Mouse (Mus musculus): ENCODE measurements around the gene Pde12. TPM values are rescaled to one million over a fixed set of nuclear protein-coding genes. Genes with fewer than 3 reads are reported as not detected.

Pde12 gene
- polyA plus RNA-seq, 1 experiment from 2014 or later: 13.1 TPM

DNA sequence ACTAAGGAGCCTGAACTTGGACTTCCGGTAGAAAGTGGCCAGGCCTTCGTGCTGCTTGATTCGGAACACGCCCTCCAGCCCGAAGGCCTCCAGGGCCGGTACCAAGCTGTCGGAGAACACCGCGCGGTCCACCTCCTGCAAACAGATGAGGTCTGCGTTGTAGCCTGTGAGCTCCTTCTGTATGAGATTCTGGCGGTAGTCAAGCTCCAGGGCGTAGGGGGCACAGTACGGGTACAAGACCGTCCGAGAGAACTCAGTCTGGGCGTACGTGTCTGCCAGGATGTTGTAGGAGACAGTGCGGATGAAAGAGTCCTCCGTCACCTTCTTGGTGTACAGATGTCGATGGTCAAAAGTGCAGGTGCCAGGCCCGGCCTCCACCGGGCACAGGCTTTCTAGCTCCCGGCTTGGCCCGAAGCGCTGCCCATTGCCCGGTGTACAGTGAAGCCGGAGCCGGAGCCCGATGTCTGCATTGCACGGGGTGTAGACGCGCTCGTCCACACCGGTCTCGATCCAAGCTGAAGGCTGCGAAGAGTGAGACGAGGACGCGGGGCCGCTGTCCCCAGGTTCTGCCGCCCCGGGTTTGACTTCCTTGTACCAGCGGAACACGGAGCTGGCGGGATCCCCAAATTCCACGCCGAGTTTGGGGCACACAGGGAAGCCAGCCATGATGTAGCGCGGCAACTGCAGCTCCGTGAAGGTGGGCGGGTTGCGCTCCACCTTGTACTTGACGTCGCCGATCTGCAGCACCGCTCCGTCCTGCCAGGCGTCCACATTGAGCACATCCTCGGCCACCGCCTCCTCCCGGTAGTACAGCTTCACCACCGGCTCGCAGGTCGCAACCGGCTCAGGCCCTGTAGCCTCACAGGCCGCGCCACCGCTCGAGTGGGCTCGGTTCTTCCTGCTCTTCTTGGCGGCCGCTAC, 1.1 kb downstream of the Pde12 start:
- WGBS: 1% methylated on average over 73 of the region's 73 CpGs
- peak; percentile 57 for ATAC-seq (replicated peaks)

DNA sequence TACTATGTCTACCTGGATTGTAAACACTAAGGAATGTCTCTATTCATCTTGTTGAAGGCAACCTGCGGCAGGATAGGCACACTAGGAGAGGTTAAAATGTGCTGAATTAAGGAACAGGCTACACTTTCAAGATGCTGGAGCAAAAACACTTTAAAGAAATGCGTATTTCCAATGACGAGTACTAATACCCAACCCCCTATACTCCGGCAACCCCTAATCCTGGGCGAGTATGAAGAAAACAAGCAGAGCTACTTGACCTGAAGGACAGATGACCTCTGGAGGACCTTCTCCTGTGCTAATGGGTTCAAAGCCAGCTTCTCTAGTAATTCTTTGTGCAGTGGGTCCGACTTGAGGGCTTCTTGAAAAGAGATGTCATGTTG, 1.7 kb downstream of the Pde12 start:
- no peaks in the 10 kb centered on the region for H3K9me3 ChIP-seq

More for the DNA sequence above, 1.1 kb downstream of the Pde12 start:
- Histone ChIP-seq H3K27ac (replicated peaks) (peak overlapping the region; percentile 94), H3K9ac (replicated peaks) (peak overlapping the region; percentile 93), H3K36me3 (peaks cover 19% of the 10 kb centered on the region), H3K27me3 (no peaks in the 10 kb centered on the region), H3K9me3 (no peaks in the 10 kb centered on the region), H3K4me2 (replicated peaks) (peak overlapping the region; percentile 99), H3K4me3 (peak overlapping the region; percentile 99), H3K4me1 (peaks cover 32% of the 10 kb centered on the region)

DNA sequence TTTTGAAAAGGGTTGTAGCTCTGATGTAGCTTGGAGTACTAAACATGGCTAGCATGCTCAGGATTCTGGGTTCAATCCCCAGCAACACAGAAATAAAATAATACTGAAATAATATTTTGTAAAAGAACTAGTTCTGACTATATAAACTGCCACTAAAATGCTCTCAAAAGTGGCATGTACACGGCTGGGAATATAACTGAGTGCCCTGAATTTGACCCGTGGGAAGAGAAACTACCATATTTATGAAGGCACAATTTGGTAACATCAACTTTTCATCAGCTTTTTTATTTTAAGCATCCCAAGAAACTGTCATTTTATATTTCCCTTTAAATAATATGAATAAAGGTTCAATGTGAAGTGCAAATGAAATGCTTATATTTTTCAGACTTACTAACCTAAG, 5.8 kb downstream of the Pde12 start:
- Histone ChIP-seq H3K27me3 (no peaks in the 10 kb centered on the region), H3K9me3 (no peaks in the 10 kb centered on the region), H3K4me3 (no peak overlapping the region), H3K27ac (replicated peaks) (no peak overlapping the region), H3K9ac (replicated peaks) (no peak overlapping the region), H3K4me1 (peaks cover 25% of the 10 kb centered on the region), H3K4me2 (replicated peaks) (no peak overlapping the region), H3K36me3 (peaks cover 38% of the 10 kb centered on the region)
- ATAC-seq (replicated peaks): no peak
- 92% methylated on average over 2 of the region's 2 CpGs for WGBS

More for the DNA sequence above, 1.7 kb downstream of the Pde12 start:
- 25% methylated on average over 6 of the region's 6 CpGs for WGBS
- H3K9ac ChIP-seq (replicated peaks): peak overlapping the region; percentile 93
- peak overlapping the region; percentile 99 for H3K4me3 ChIP-seq
- H3K27ac ChIP-seq (replicated peaks): no peak overlapping the region
- peaks cover 22% of the 10 kb centered on the region for H3K36me3 ChIP-seq
- H3K27me3 ChIP-seq: no peaks in the 10 kb centered on the region
- H3K4me1 ChIP-seq: peaks cover 32% of the 10 kb centered on the region
- peak overlapping the region; percentile 99 for H3K4me2 ChIP-seq (replicated peaks)
- no peak for ATAC-seq (replicated peaks)

DNA sequence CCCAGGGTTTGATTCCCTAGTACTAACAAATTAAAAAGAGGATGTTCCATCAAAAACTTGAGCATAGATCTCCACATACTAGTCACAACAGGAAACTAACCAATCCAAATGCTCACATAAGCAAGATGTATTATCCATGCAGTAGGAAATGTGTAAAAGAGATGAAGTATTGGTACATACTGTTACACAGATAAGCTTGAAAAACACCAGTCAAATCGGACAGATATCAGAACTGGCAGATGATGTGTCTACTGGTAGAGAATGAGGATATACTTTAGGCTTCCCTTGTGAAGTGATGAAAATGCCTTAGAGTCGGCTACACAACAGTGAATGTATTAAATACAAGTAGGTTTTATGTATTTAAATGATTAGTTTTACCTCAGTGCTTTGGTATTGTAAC, 7.2 kb downstream of the Pde12 start:
- Histone ChIP-seq H3K36me3 (peaks cover 47% of the 10 kb centered on the region), H3K9me3 (no peaks in the 10 kb centered on the region), H3K4me3 (no peak overlapping the region), H3K4me2 (replicated peaks) (no peak overlapping the region), H3K9ac (replicated peaks) (no peak overlapping the region), H3K27me3 (no peaks in the 10 kb centered on the region), H3K27ac (replicated peaks) (no peak overlapping the region), H3K4me1 (peaks cover 13% of the 10 kb centered on the region)
- no peak for ATAC-seq (replicated peaks)
- 94% methylated on average over 2 of the region's 2 CpGs for WGBS

DNA sequence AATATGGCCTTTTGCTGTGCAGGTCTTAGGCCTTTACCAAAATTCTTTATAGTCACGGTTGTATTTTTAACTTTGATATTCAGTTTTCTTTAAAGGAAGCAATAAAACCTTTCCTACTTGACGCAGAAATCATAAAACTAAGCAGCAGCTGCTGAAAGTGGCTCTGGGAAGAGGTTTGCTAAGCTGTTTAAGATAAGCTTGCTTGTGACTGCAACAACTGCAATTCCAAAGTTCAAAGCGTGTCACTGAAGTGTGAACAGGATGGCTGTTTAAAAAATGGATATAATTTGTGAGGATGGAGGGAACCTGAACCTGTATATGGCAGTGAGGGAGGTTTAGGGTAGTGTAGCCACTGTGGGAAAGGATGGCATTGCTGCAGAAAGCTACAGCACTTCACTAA, 7.7 kb downstream of the Pde12 start:
- H3K4me3 ChIP-seq: no peak overlapping the region
- H3K9ac ChIP-seq (replicated peaks): no peak overlapping the region
- H3K4me1 ChIP-seq: peaks cover 10% of the 10 kb centered on the region
- no peak overlapping the region for H3K4me2 ChIP-seq (replicated peaks)
- no peak for ATAC-seq (replicated peaks)
- 91% methylated on average over 3 of the region's 3 CpGs for WGBS
- no peaks in the 10 kb centered on the region for H3K27me3 ChIP-seq
- H3K9me3 ChIP-seq: no peaks in the 10 kb centered on the region
- peaks cover 48% of the 10 kb centered on the region for H3K36me3 ChIP-seq
- H3K27ac ChIP-seq (replicated peaks): no peak overlapping the region

DNA sequence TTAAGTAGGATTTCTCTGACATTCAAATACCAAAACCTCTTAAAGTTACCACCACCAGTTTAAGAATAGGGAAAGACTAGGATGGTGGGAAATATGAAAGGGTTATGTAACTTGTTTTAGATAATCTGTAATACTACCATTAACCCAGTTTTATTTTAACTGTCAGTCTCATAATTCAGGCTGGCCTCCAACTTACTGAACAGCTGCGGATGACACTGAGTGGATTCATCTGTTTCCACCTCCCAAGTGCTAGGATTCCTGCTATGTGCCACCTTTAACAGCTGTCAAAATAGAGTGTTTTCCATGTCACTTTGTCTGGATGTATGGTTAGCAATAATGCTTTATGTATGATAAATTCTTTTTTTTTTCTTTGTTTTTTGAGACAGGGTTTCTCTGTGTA, 9.4 kb downstream of the Pde12 start:
- Histone ChIP-seq H3K27me3 (no peaks in the 10 kb centered on the region), H3K4me2 (replicated peaks) (no peak overlapping the region), H3K4me1 (no peaks in the 10 kb centered on the region), H3K9me3 (no peaks in the 10 kb centered on the region), H3K36me3 (peaks cover 54% of the 10 kb centered on the region), H3K27ac (replicated peaks) (no peak overlapping the region), H3K9ac (replicated peaks) (no peak overlapping the region), H3K4me3 (no peak overlapping the region)
- 95% methylated on average over 1 of the region's 1 CpGs for WGBS
- no peak for ATAC-seq (replicated peaks)

DNA sequence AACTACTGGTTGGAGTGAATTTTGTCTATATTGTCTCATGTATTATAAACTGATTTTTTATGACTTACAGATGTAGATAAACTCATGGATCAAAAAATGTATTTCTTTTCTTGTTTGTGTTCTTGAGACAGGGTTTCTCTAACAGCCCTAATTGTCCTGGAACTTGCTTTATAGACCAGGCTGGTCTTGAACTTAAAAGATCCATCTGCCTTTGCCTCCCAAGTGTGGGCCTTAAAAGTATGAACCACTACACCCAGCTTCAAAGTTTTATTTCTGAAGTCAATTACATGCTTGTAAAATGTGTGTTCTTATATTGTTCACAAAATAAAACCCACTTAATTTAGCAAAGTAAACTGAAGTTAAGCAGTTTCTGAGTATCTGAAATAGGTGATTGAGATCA, 11.5 kb downstream of the Pde12 start:
- H3K36me3 ChIP-seq: peaks cover 58% of the 10 kb centered on the region

DNA sequence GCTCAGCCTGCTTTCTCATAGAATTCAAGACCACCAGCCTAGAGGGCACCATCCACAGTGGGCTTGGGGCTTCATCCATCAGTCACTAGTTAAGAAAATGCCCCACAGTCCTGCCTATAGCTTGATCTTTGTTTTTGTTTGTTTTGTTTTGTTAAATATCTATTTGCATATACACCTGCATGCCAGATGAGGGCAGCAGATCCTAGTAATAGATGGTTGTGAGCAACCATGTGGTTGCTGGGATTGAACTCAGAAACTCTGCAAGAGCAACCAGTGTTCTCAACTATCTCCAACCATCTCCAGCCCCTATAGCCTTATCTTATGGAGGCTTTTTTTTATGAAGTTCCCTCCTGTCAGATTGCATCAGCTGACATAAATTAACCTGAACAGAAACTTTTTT, 17.8 kb downstream of the Pde12 start:
- Histone ChIP-seq H3K4me3 (no peak overlapping the region), H3K27me3 (no peaks in the 10 kb centered on the region), H3K36me3 (peaks cover 54% of the 10 kb centered on the region), H3K27ac (replicated peaks) (no peak overlapping the region), H3K4me2 (replicated peaks) (no peak overlapping the region), H3K4me1 (no peaks in the 10 kb centered on the region), H3K9ac (replicated peaks) (no peak overlapping the region), H3K9me3 (no peaks in the 10 kb centered on the region)
- no peak for ATAC-seq (replicated peaks)

More for the DNA sequence above, 11.5 kb downstream of the Pde12 start:
- Histone ChIP-seq H3K4me3 (no peak overlapping the region), H3K27ac (replicated peaks) (no peak overlapping the region), H3K27me3 (no peaks in the 10 kb centered on the region), H3K9me3 (no peaks in the 10 kb centered on the region), H3K4me2 (replicated peaks) (no peak overlapping the region), H3K4me1 (no peaks in the 10 kb centered on the region), H3K9ac (replicated peaks) (no peak overlapping the region)
- ATAC-seq (replicated peaks): no peak

DNA sequence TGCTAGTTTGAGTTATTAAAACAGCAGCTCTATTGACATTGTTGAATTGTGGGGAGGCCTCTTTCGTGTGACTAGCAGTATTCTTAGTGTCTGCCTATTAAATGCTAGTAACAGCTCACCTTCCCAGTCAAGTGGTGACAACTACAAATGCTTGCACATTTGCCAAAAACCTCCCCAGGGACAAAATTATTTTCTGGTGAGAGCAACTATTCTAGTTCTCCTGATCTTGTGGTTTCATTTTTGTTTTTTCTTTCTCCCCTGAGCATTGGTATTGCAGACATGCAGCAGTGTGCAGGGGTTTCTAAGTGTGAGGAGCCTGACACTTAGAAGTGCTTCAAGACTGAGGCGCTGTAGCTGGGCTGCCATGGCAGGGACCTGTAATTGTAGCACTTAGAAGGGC, 21.9 kb downstream of the Pde12 start:
- Histone ChIP-seq H3K4me2 (replicated peaks) (no peak overlapping the region), H3K4me1 (peaks cover 17% of the 10 kb centered on the region), H3K36me3 (peaks cover 22% of the 10 kb centered on the region), H3K27me3 (no peaks in the 10 kb centered on the region), H3K9me3 (no peaks in the 10 kb centered on the region), H3K4me3 (no peak overlapping the region), H3K9ac (replicated peaks) (no peak overlapping the region), H3K27ac (replicated peaks) (no peak overlapping the region)
- WGBS: 79% methylated on average over 2 of the region's 2 CpGs
- ATAC-seq (replicated peaks): no peak

DNA sequence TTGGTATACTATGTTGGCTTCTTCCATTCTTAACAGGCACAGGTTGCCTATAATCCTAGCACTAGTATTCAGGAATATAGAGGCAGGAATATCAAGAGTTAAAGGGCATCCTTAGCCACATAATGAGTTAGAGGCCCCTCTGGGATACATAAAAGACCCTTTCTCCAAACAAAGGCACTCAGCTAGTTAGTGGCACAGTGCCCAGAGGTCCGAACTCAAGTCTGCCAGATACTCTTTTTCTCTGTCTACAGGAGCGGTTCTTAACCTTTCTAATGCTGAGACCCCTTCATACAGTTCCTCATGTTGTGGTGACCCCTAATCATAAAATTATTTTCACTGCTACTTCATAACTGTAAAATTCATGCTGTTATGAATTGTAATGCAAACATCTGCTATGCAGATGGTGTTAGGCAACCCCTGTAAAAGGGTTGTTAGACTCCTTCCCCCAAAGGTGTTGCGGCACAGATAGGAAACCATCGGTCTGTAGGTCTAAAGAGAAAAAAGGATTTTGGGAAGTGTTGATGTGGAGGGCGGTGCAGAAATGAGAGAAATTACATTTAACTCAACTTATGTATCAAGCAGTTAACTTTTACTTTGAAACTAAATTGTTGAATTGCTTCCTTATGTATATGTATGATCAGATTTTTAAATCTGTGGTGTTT, 23.6 kb downstream of the Pde12 start:
- WGBS: 14% methylated on average over 5 of the region's 5 CpGs
- Histone ChIP-seq H3K4me2 (replicated peaks) (peak overlapping the region; percentile 7; the same call in 1 of the 2 replicates), H3K4me1 (peaks cover 17% of the 10 kb centered on the region), H3K9me3 (no peaks in the 10 kb centered on the region), H3K36me3 (peaks cover 21% of the 10 kb centered on the region), H3K4me3 (no peak overlapping the region), H3K27ac (replicated peaks) (peak overlapping the region; percentile 61), H3K9ac (replicated peaks) (no peak overlapping the region), H3K27me3 (no peaks in the 10 kb centered on the region)
- peak; percentile 64; the same call in 1 of the 2 replicates for ATAC-seq (replicated peaks)

DNA sequence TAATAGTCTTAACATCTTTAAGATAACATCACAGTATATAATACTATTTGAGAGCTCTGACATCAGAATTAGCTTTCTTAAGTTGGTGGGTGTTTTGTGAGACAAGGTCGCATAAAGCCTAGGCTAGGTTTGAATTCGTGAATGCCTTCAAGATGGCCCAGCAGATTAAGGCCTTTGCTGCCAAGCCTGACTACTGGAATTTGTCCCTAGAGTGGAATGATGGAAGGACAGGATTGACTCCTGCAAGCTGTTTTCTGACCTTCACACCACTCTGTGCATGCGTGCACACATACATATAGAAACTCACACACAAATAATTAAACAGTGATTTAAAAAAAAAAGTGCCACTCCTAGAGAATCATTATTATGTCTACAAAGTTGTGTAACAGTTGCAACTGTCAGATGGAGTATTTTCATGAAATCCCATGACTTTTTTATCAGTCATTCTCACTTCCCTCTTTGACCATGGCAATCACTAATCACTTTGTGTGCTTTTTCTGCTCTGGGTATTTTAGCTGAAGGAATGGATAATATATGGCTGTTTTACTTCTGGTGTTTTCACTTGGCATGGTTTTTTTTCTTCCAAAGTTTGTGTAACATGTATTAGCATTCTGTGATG, 26.6 kb downstream of the Pde12 start:
- Histone ChIP-seq H3K4me1 (peaks cover 37% of the 10 kb centered on the region), H3K27ac (replicated peaks) (no peak overlapping the region), H3K27me3 (no peaks in the 10 kb centered on the region), H3K9ac (replicated peaks) (no peak overlapping the region), H3K4me3 (no peak overlapping the region), H3K4me2 (replicated peaks) (no peak overlapping the region), H3K9me3 (no peaks in the 10 kb centered on the region), H3K36me3 (peaks cover 12% of the 10 kb centered on the region)
- WGBS: 72% methylated on average over 3 of the region's 3 CpGs
- ATAC-seq (replicated peaks): no peak

DNA sequence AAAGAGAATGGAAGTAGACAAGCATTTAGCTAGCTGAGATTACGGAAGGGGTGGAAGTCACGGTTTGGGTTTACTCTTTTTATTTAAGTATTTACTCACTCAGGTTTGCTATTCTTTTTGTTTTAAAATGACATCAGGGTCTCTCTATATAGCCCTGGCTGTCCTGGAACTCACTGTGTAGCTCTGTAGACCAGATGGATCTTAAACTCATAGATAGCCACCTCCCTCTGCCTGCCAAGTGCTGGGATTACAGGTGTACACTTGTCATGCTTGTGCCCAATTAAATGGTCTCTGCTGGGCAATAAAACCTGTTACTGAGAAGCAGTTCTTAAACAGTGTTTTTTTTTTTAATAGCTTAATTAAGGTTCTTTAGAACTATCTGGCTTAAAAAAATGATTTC, 29.7 kb downstream of the Pde12 start:
- Histone ChIP-seq H3K9me3 (no peaks in the 10 kb centered on the region), H3K4me3 (peak overlapping the region; percentile 80), H3K36me3 (no peaks in the 10 kb centered on the region), H3K27me3 (no peaks in the 10 kb centered on the region), H3K4me1 (peaks cover 35% of the 10 kb centered on the region), H3K4me2 (replicated peaks) (peak overlapping the region; percentile 79), H3K9ac (replicated peaks) (peak overlapping the region; percentile 76), H3K27ac (replicated peaks) (no peak overlapping the region)
- no peak for ATAC-seq (replicated peaks)
- 19% methylated on average over 2 of the region's 2 CpGs for WGBS
